Mouse (Mus musculus) forebrain, embryonic 10.5 days (tissue): ENCODE measurements around the gene Spindoc. TPM values are rescaled to one million over a fixed set of nuclear protein-coding genes. Genes with fewer than 3 reads are reported as not detected.
"Not testable (repeated sequence)": the region's sequence is repeated elsewhere in the genome, so short reads cannot be mapped to it uniquely, and the experiment has no call there.

ENCODE experiments used
- DNase-seq: peaks from one replicate; pipeline ENCODE4 v3.0.0-alpha.2; 2017; ENCODE audit warnings: low spot score; ENCODE audit errors: extremely low spot score
- H3K27ac ChIP-seq: fragments of 300-500 bp; sonication (generic); 2 replicates; pipeline ENCODE4 v1.5.1; 2016; ENCODE audit warnings: mild to moderate bottlenecking
- H3K27me3 ChIP-seq: fragments of 300-500 bp; sonication (generic); 2 replicates; pipeline ENCODE4 v1.6.1; 2016; ENCODE audit warnings: mild to moderate bottlenecking; ENCODE audit not compliant: poor library complexity, severe bottlenecking
- H3K36me3 ChIP-seq: fragments of 300-500 bp; sonication (generic); replicated peaks from 2 replicates; pipeline ENCODE4 v1.6.1; 2016; ENCODE audit warnings: mild to moderate bottlenecking, moderate library complexity
- H3K4me1 ChIP-seq: fragments of 300-500 bp; sonication (generic); 2 replicates; pipeline ENCODE4 v1.6.1; 2016
- H3K4me3 ChIP-seq: fragments of 300-500 bp; sonication (generic); 2 replicates; pipeline ENCODE4 v1.5.1; 2016; ENCODE audit warnings: mild to moderate bottlenecking, moderate library complexity
- H3K9me3 ChIP-seq: fragments of 300-500 bp; sonication (generic); 2 replicates; pipeline ENCODE4 v1.6.1; 2016; ENCODE audit warnings: mild to moderate bottlenecking, moderate library complexity
- WGBS: fragments of 180-500 bp; shearing (Covaris S2); methylation state at CpG from one replicate; pipeline ENCODE4 v1.1.7; 2016; 5-methylcytosine and 5-hydroxymethylcytosine counted together
- polyA plus RNA-seq: library from polyadenylated mRNA; unstranded; fragments of >200 nt; fragmentation: Nextera tagmentation; extraction: Ambion mirVana; gene quantifications from 2 replicates; pipeline ENCODE4 v1.2.1, GENCODE M21; 2016

The Spindoc gene
- polyA plus RNA-seq, 1 experiment from 2014 or later: 44.5 TPM

- H3K36me3 ChIP-seq: peaks cover 47% of the 10 kb centered on the region
- under 1% methylated on average over 60 of the region's 60 CpGs for WGBS
- no peaks in the 10 kb centered on the region for H3K27me3 ChIP-seq
- H3K27ac ChIP-seq: peak overlapping the region; percentile 98
- peak overlapping the region; percentile 67 for H3K4me3 ChIP-seq
- H3K4me1 ChIP-seq: peaks cover 37% of the 10 kb centered on the region
- peaks cover 11% of the 10 kb centered on the region; the same call in 1 of the 2 replicates for H3K9me3 ChIP-seq
- peak; percentile 79 for DNase-seq
These were observed 419 bp downstream of the Spindoc start for GRCm38 (mm10) chr19:7382248-7382902.

GRCm38 (mm10) chr19:7381906-7382247 is 917 bp downstream of the Spindoc start:
- no peaks in the 10 kb centered on the region for H3K27me3 ChIP-seq
- peak overlapping the region; percentile 98 for H3K27ac ChIP-seq
- H3K4me1 ChIP-seq: peaks cover 37% of the 10 kb centered on the region
- 2% methylated on average over 8 of the region's 8 CpGs for WGBS
- peaks cover 48% of the 10 kb centered on the region for H3K36me3 ChIP-seq
- no peak for DNase-seq
- H3K4me3 ChIP-seq: peak overlapping the region; percentile 67
- peaks cover 11% of the 10 kb centered on the region; the same call in 1 of the 2 replicates for H3K9me3 ChIP-seq

- Histone ChIP-seq H3K4me3 (no peak overlapping the region), H3K36me3 (peaks cover 75% of the 10 kb centered on the region), H3K27ac (no peak overlapping the region), H3K9me3 (no peaks in the 10 kb centered on the region), H3K4me1 (peaks cover 21% of the 10 kb centered on the region), H3K27me3 (no peaks in the 10 kb centered on the region)
- WGBS: 88% methylated on average over 2 of the region's 2 CpGs
- DNase-seq: no peak
These were observed 5.2 kb downstream of the Spindoc start for GRCm38 (mm10) chr19:7377639-7378038.

DNA sequence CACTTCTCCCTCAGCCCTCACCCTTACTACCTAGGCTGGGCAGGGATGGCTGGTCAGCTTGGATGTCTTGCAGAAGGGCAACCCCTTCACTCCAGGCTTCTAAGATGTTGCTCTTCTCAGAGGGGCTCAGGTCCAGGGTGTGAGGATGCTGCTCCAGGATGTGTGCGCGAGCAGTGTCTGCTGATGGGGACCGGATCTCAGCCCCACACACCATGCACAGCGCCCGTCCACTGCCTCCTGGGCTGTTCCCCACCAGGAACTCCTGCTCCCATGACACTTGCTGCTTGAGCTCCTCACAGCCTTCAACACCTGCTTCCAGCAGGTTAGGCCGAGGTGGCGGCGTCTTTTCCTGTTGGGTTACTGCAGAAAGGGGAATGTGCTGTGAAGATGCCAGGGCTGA is 8.3 kb downstream of the Spindoc start:
- no peak overlapping the region for H3K4me3 ChIP-seq
- peaks cover 96% of the 10 kb centered on the region for H3K36me3 ChIP-seq
- H3K27ac ChIP-seq: no peak overlapping the region
- H3K27me3 ChIP-seq: no peaks in the 10 kb centered on the region
- 94% methylated on average over 8 of the region's 8 CpGs for WGBS
- no peak for DNase-seq
- H3K4me1 ChIP-seq: 0 out of 2 replicates have a peak, but pooled peaks cover under 1% of the 10 kb centered on the region
- H3K9me3 ChIP-seq: no peaks in the 10 kb centered on the region

GRCm38 (mm10) chr19:7369469-7369868 is 13.3 kb downstream of the Spindoc start:
- H3K27me3 ChIP-seq, H3K27ac ChIP-seq, H3K4me3 ChIP-seq, H3K4me1 ChIP-seq, DNase-seq, H3K9me3 ChIP-seq: not testable (repeated sequence)
- H3K36me3 ChIP-seq: peaks cover 96% of the 10 kb centered on the region
- WGBS: 92% methylated on average over 4 of the region's 4 CpGs

DNA sequence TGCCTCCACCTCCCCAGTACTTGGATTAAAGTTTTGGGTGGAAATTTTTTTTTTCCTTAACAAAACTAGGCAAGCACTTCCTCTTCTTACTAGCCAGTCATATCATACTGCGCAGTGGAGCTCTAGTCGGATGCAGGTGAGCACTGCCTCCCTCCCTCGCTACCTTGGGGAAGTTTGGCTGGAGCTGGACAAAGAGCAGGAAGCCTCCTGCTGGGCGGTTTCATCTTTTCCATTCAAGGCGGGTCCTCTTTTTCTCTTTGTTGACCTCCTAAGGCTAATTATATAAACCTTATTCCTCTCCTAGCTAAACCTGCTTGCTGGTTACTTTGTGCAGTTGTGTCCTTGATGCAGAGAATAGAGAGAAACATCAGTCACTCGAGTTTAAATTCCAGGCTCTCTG is 29.2 kb downstream of the Spindoc start:
- H3K36me3 ChIP-seq: peaks cover 26% of the 10 kb centered on the region
- H3K4me3 ChIP-seq: no peak overlapping the region
- H3K27ac ChIP-seq: no peak overlapping the region
- no peaks in the 10 kb centered on the region for H3K27me3 ChIP-seq
- H3K4me1 ChIP-seq: peaks cover 3% of the 10 kb centered on the region; the same call in 1 of the 2 replicates
- H3K9me3 ChIP-seq: no peaks in the 10 kb centered on the region
- no peak for DNase-seq
- WGBS: 49% methylated on average over 6 of the region's 6 CpGs

DNA sequence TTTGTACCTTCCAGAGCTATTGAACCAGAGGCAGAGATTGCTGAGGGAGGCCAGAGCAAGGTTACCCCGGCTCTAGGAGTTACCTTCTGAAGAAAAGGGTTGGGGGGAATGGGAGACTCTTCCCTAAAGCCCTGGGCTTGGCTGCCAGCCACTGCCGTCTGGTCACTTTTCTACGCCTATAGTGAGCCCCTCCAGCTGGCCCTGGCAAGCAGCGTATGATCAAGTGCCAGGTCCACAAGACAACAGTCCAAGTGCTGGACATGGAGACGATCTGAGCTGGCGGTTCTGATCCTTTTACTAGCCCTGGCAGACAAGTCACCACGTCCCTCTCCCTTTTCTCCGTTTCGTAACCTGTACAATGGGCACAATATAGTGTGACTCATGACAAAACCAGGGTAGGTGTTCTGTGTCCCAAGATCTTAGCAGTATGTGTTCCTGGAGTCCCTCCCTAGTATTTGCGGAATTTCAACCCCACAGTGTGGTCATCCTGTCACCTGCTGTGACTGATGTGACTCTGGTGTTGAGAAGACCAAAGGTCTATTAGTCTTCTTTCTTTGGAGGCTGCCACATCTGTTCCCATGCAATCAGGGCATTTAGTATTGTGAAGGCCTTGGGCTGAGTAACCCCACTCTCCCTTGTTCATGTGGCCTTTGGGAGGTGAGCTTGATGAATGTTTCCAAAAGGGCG is 29.8 kb downstream of the Spindoc start:
- no peak overlapping the region for H3K4me3 ChIP-seq

GRCm38 (mm10) chr19:7349993-7350392 is 32.8 kb downstream of the Spindoc start:
- H3K4me1 ChIP-seq: peaks cover 9% of the 10 kb centered on the region
- no peaks in the 10 kb centered on the region for H3K9me3 ChIP-seq
- H3K4me3 ChIP-seq: no peak overlapping the region
- no peaks in the 10 kb centered on the region for H3K27me3 ChIP-seq
- 0 out of 2 replicates have a peak, but pooled peaks cover 1% of the 10 kb centered on the region for H3K36me3 ChIP-seq
- H3K27ac ChIP-seq: no peak overlapping the region
- DNase-seq: no peak
- WGBS: 70% methylated on average over 1 of the region's 1 CpGs

More for the DNA sequence above, 29.8 kb downstream of the Spindoc start:
- Histone ChIP-seq H3K36me3 (peaks cover 19% of the 10 kb centered on the region), H3K4me1 (peaks cover 3% of the 10 kb centered on the region; the same call in 1 of the 2 replicates), H3K9me3 (no peaks in the 10 kb centered on the region), H3K27ac (no peak overlapping the region; the same call in 1 of the 2 replicates), H3K27me3 (no peaks in the 10 kb centered on the region)
- WGBS: 87% methylated on average over 11 of the region's 11 CpGs
- DNase-seq: no peak

DNA sequence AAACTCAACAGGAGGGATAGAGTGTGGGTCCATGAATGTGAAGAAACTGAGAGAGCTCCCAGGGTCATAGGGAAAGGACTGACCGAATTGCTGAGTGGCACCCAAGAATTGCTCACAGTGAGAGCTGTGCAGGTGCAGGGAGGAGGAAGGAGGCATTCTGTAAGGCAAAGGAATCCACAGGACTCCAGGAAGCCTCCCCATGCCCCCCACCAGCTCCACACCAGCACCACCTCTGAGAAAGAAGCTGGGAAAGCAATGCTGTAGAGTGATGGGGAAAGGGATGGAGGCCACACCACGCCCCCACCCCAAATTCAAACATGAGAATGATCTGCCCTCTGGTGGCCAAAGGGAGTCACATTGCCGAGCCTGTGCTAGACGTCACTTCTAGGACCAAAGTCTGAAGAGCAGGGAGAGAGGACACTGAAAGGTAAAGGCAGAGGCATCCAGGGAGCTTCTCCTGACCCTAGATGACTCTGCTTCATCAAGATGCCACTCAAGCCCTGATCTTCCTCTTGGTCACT is 37.5 kb downstream of the Spindoc start:
- Histone ChIP-seq H3K9me3 (no peaks in the 10 kb centered on the region), H3K27me3 (no peaks in the 10 kb centered on the region), H3K4me1 (peaks cover 15% of the 10 kb centered on the region), H3K4me3 (no peak overlapping the region), H3K36me3 (no peaks in the 10 kb centered on the region), H3K27ac (peak overlapping the region; percentile 12; the same call in 1 of the 2 replicates)
- peak; percentile 77 for DNase-seq
- WGBS: 21% methylated on average over 4 of the region's 4 CpGs

DNA sequence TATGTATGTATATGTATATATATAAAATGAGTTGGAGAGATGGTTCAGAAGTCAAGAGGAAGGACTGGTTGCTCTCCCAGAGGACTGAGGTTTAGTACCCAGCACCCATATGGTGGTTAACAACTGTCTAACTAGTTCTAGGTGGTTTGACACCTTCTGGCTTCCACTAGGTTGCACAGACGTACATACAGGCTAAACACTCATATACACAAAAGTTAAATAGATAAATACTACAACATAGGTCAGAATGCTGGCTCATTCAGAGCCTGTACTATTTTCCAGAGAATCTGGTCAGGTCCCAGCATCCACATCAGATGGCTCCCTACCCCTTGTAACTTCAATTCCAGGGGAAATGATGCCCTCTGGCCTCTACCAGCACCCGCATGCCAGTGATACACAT is 40.1 kb downstream of the Spindoc start:
- WGBS: 81% methylated on average over 2 of the region's 2 CpGs
- H3K9me3 ChIP-seq: no peaks in the 10 kb centered on the region
- no peaks in the 10 kb centered on the region for H3K27me3 ChIP-seq
- H3K4me3 ChIP-seq: peak overlapping the region; percentile 80; the same call in 1 of the 2 replicates
- peaks cover 12% of the 10 kb centered on the region; the same call in 1 of the 2 replicates for H3K36me3 ChIP-seq
- no peak overlapping the region for H3K27ac ChIP-seq
- H3K4me1 ChIP-seq: peaks cover 37% of the 10 kb centered on the region
- DNase-seq: no peak

GRCm38 (mm10) chr19:7341512-7342397 is 41.0 kb downstream of the Spindoc start, which contains the start of gene Mark2:
Gene Mark2, minus strand, starts transcription at chr19:7341860.
- peak; percentile 98 for DNase-seq
- Histone ChIP-seq H3K4me1 (peaks cover 42% of the 10 kb centered on the region), H3K9me3 (no peaks in the 10 kb centered on the region), H3K36me3 (peaks cover 18% of the 10 kb centered on the region), H3K27ac (peak within 1 kb of the TSS; percentile 94), H3K4me3 (peak within 1 kb of the TSS; percentile 80), H3K27me3 (no peaks in the 10 kb centered on the region)
- 2% methylated on average over 63 of the region's 63 CpGs for WGBS

DNA sequence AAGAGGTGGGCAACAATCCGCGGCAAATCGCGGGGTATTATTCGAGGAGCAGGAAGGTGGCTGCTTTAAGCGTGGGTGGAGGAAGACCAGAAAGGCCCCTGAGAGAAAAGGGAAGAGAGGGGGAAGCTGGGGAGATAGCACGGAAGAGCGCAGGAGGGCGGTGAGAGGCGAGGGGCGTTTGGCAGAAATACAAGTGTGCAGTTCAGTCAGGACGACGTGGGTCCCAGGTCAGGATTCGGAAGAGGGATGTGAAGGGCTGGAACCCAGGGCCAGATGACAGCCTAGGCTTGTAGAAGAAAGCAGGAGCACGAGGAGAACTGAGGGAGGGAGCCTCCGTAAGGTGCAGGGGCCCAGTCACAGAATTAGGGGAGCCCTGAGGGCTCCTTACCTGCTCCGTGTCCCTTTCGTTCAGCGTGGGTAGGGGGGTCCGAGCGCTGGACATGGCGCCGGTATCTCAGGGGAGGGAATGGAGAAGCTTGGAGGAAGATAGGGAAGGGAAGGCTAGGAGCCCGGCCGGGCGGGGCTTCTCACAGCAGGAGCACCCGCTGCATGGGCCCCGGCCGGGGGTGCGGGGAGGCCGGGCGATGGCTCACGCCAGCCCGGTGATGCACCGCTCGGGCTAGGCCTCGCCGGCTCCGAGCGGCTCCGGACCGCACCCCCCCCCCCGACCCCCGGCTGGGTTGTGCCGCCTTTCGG is 41.9 kb downstream of the Spindoc start:
- Histone ChIP-seq H3K27ac (peak overlapping the region; percentile 94), H3K36me3 (peaks cover 20% of the 10 kb centered on the region), H3K4me1 (peaks cover 42% of the 10 kb centered on the region), H3K9me3 (no peaks in the 10 kb centered on the region), H3K27me3 (no peaks in the 10 kb centered on the region), H3K4me3 (peak overlapping the region; percentile 80)
- under 1% methylated on average over 40 of the region's 46 CpGs for WGBS
- DNase-seq: no peak
